Mouse (Mus musculus): Measurements from ENCODE around the gene Xrcc2.
A peak's percentile ranks its signal among the peaks of the same experiment; 100 is the strongest.
"Not testable (repeated sequence)": the region's sequence is repeated elsewhere in the genome, so short reads cannot be mapped to it uniquely, and the experiment has no call there.

Xrcc2 gene

GRCm38 (mm10) chr5:25705567-25706349, at the start of gene Xrcc2:
Xrcc2 (minus strand) TSS chr5:25705825.
- DNase-seq (ENCODE audit: low spot score in 2 of 2), result peak; percentile 97 to 99

- no peak for DNase-seq (ENCODE audit: low spot score in 2 of 2)
Measured at GRCm38 (mm10) chr5:25754236-25754766, 48.7 kb upstream of the Xrcc2 start.

GRCm38 (mm10) chr5:25753556-25754235, 48.1 kb upstream of the Xrcc2 start:
- no peak for DNase-seq (ENCODE audit: low spot score in 2 of 2)

- DNase-seq (ENCODE audit: low spot score in 2 of 2), result no peak
Measured at GRCm38 (mm10) chr5:25752862-25753261, 47.2 kb upstream of the Xrcc2 start.

- no peak for DNase-seq (ENCODE audit: low spot score in 2 of 2)
Measured at GRCm38 (mm10) chr5:25751552-25751951, 45.9 kb upstream of the Xrcc2 start.

GRCm38 (mm10) chr5:25748613-25749012, 43.0 kb upstream of the Xrcc2 start:
- no peak for DNase-seq (ENCODE audit: low spot score in 2 of 2)

- no peak for DNase-seq (ENCODE audit: low spot score in 2 of 2)
Measured at GRCm38 (mm10) chr5:25747904-25748303, 42.3 kb upstream of the Xrcc2 start.

GRCm38 (mm10) chr5:25738902-25739301, 33.3 kb upstream of the Xrcc2 start:
- not testable (repeated sequence) for DNase-seq (ENCODE audit: low spot score in 2 of 2)

- no peak for DNase-seq (ENCODE audit: low spot score in 2 of 2)
Measured at GRCm38 (mm10) chr5:25738448-25738847, 32.8 kb upstream of the Xrcc2 start.

- DNase-seq (ENCODE audit: low spot score in 2 of 2), result peak; percentile 66 to 71
Measured at GRCm38 (mm10) chr5:25735861-25736260, 30.2 kb upstream of the Xrcc2 start.

- DNase-seq (ENCODE audit: low spot score in 2 of 2), result peak in 1 of 2 experiments; percentile 64
Measured at GRCm38 (mm10) chr5:25734318-25734717, 28.7 kb upstream of the Xrcc2 start.

- DNase-seq (ENCODE audit: low spot score in 2 of 2), result no peak
Measured at GRCm38 (mm10) chr5:25724134-25724675, 18.6 kb upstream of the Xrcc2 start.

GRCm38 (mm10) chr5:25723016-25723415, 17.4 kb upstream of the Xrcc2 start:
- DNase-seq (ENCODE audit: low spot score in 2 of 2), result no peak

GRCm38 (mm10) chr5:25719390-25719789, 13.8 kb upstream of the Xrcc2 start:
- DNase-seq (ENCODE audit: low spot score in 2 of 2), result no peak

- DNase-seq (ENCODE audit: low spot score in 2 of 2), result not testable (repeated sequence)
Measured at GRCm38 (mm10) chr5:25713001-25713706, 7.5 kb upstream of the Xrcc2 start.

GRCm38 (mm10) chr5:25704702-25705566, 691 bp downstream of the Xrcc2 start:
- DNase-seq (ENCODE audit: low spot score in 2 of 2), result no peak

GRCm38 (mm10) chr5:25697941-25698340, 7.7 kb downstream of the Xrcc2 start:
- DNase-seq (ENCODE audit: low spot score in 2 of 2), result no peak

GRCm38 (mm10) chr5:25696256-25696655, 9.4 kb downstream of the Xrcc2 start:
- DNase-seq (ENCODE audit: low spot score in 2 of 2), result no peak

GRCm38 (mm10) chr5:25695786-25696185, 9.8 kb downstream of the Xrcc2 start:
- no peak for DNase-seq (ENCODE audit: low spot score in 2 of 2)

- no peak for DNase-seq (ENCODE audit: low spot score in 2 of 2)
Measured at GRCm38 (mm10) chr5:25671696-25672520, 33.7 kb downstream of the Xrcc2 start.

Data from right cerebral cortex, adult 2 months (tissue).